Mouse (Mus musculus): ENCODE results near the gene Apol7b. TPM values are rescaled to one million over a fixed set of nuclear protein-coding genes. Genes with fewer than 3 reads are reported as not detected.

The Apol7b gene
- total RNA-seq, 2 experiments from 2014 or later, result 0.20 to 0.99 TPM

DNA sequence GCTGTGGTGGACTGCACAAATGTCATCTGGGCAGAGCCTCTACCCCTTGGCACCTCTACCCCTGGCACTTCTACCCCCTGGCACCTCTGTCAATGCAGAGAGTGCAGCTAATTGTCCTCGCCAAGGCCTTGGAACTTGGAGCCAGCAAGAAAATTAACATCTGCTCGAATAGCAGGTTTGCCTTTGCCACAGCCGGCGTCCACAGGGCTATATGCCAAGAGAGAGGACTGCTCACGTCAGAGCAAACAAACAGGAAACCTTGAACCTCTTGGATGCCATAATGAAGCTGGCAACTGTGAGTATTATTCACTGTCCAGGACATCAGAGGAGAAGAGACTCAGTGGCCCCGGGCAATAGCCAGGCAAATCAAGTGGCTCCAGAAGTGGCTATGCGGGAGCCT, 70.4 kb downstream of the Apol7b start:
- no peak for TF ChIP-seq CTCF (IDR thresholded peaks at IDR 0.05)
- H3K27ac ChIP-seq, result peak overlapping the region; percentile 6; the same call in 1 of the 2 replicates
- peak; percentile 66 for DNase-seq
- intact Hi-C loops (cut with DNase I), result no loop called here
- H3K4me3 ChIP-seq, result no peak overlapping the region

Other genes with a start within 250 kb of the Apol7b start
- 10 to 100 TPM; 48.2 to 78.6 TPM for gene Rbfox2, start 140.5 kb downstream of the Apol7b start, total RNA-seq (2021)
- gene Apol7a, start 48.4 kb downstream of the Apol7b start, total RNA-seq (2021), result 1 to 10 TPM in 1 of 2 experiments, under 1 TPM in 1; 0.31 to 1.2 TPM
- gene Apol9a, start 36.4 kb downstream of the Apol7b start, total RNA-seq (2021), result not detected
- gene Apol10a, start 29.6 kb upstream of the Apol7b start, total RNA-seq (2021), result not detected
- gene Apol11a, start 60.8 kb upstream of the Apol7b start, total RNA-seq (2021), result not detected
- gene Apol7c, start 85.8 kb upstream of the Apol7b start, total RNA-seq (2021), result not detected
- gene 1700025B11Rik, start 114.4 kb upstream of the Apol7b start, total RNA-seq (2021), result not detected
- under 1 TPM; 0.36 TPM for gene Apol10b, start 148.6 kb upstream of the Apol7b start, total RNA-seq (2021)
- gene Gm36245, start 151.8 kb upstream of the Apol7b start, total RNA-seq (2021), result not detected
- gene Apol11b, start 195.8 kb upstream of the Apol7b start, total RNA-seq (2021), result under 1 TPM in 1 of 2 experiments, not detected in 1; 0.11 TPM

Data from gastrocnemius, adult 2 months (tissue).